Mouse (Mus musculus) G1E-ER4 (cell line): ENCODE results near the gene Anxa8. TPM values are rescaled to one million over a fixed set of nuclear protein-coding genes. Genes with fewer than 3 reads are reported as not detected.

Experiments used
- GATA1 ChIP-seq: IDR thresholded peaks from one replicate; pipeline ENCODE4 v1.8.0; 2012; ENCODE audit warnings: low read length, inconsistent platforms
- polyA plus RNA-seq: library from polyadenylated mRNA; stranded (reverse); fragments of >175 nt; gene quantifications from 2 replicates; pipeline ENCODE4 v1.2.3, GENCODE M21; 2012

Gene Anxa8
- polyA plus RNA-seq: not detected in 2 replicates

- TF ChIP-seq GATA1: no peak
Observed at GRCm38 (mm10) chr14:34085731-34086130, at the start of gene Anxa8. TSS of gene Anxa8 (plus strand) at chr14:34085981.

- TF ChIP-seq GATA1: no peak
Observed at GRCm38 (mm10) chr14:34041241-34041640, 44.5 kb upstream of the Anxa8 start.

- TF ChIP-seq GATA1: no peak
Observed at GRCm38 (mm10) chr14:34043341-34043740, 42.4 kb upstream of the Anxa8 start.

GRCm38 (mm10) chr14:34050101-34050779, 35.5 kb upstream of the Anxa8 start:
- TF ChIP-seq GATA1: no peak

- TF ChIP-seq GATA1: no peak
Observed at GRCm38 (mm10) chr14:34052516-34052915, 33.3 kb upstream of the Anxa8 start, which contains the start of gene Antxrl. TSS of gene Antxrl (plus strand) at chr14:34052707.

GRCm38 (mm10) chr14:34071665-34072064, 14.1 kb upstream of the Anxa8 start:
- TF ChIP-seq GATA1: no peak

GRCm38 (mm10) chr14:34075346-34075745, 10.4 kb upstream of the Anxa8 start:
- no peak for TF ChIP-seq GATA1

GRCm38 (mm10) chr14:34077222-34077621, 8.6 kb upstream of the Anxa8 start:
- TF ChIP-seq GATA1: no peak

- no peak for TF ChIP-seq GATA1
Observed at GRCm38 (mm10) chr14:34078293-34078692, 7.5 kb upstream of the Anxa8 start.

- no peak for TF ChIP-seq GATA1
Observed at GRCm38 (mm10) chr14:34080321-34080997, 5.3 kb upstream of the Anxa8 start.

GRCm38 (mm10) chr14:34086806-34087205, 1.0 kb downstream of the Anxa8 start:
- no peak for TF ChIP-seq GATA1

GRCm38 (mm10) chr14:34087856-34088398, 2.1 kb downstream of the Anxa8 start:
- no peak for TF ChIP-seq GATA1

- no peak for TF ChIP-seq GATA1
Observed at GRCm38 (mm10) chr14:34089796-34090195, 4.0 kb downstream of the Anxa8 start.

GRCm38 (mm10) chr14:34091475-34091874, 5.7 kb downstream of the Anxa8 start:
- TF ChIP-seq GATA1: no peak

- no peak for TF ChIP-seq GATA1
Observed at GRCm38 (mm10) chr14:34092856-34093255, 7.1 kb downstream of the Anxa8 start.

GRCm38 (mm10) chr14:34096161-34096560, 10.4 kb downstream of the Anxa8 start:
- no peak for TF ChIP-seq GATA1

GRCm38 (mm10) chr14:34102601-34103000, 16.8 kb downstream of the Anxa8 start, which contains the start of gene A630023A22Rik:
TSS of gene A630023A22Rik (minus strand) at chr14:34102754.
- no peak for TF ChIP-seq GATA1

GRCm38 (mm10) chr14:34103855-34104254, 18.1 kb downstream of the Anxa8 start:
- no peak for TF ChIP-seq GATA1
